Mouse (Mus musculus) lung, adult 18-20 months (tissue): ENCODE measurements around the gene Katnb1.

Experiments
- DNase-seq, 2 experiments: peaks; one replicate each; pipeline ENCODE4 v3.0.0; 2022; ENCODE audit warnings: mixed read lengths in 2 of 2

Katnb1 gene

GRCm38 (mm10) chr8:95141026-95141425 lies 60.0 kb downstream of the Katnb1 start:
- DNase-seq = peak; percentile 49 to 61

DNA sequence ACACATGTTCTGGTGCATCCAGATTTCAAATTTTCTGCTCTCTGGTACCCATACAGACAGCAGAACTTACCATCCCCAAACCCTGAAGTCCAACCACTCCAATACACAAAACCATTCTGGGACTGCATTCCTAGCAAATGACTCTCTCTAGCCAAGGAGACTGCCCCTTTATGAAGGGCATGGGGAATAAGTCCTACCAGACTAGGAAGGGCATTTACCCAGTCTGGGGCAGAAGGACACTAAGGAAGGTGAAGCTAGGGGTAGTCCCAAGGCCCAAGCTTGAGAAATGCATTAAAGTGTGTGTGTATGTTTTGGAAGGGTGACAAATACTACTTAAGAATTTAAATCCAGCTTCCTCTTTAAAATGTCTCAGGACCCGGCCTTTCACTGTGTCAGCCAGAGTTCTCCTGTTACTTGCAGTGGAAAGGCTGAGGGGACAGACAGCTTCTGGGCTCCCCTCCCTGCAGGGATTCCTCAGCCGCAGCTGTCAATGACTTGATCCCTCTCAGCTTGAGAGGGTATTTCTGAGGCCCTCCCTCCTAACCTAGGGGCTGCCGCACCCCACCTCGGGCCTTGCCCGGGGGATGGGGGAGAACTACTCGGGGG lies 60.6 kb downstream of the Katnb1 start:
- DNase-seq = peak in 1 of 2 experiments; percentile 31

- DNase-seq = peak; percentile 81 to 82
These were observed 61.3 kb downstream of the Katnb1 start for GRCm38 (mm10) chr8:95142075-95142831.

DNA sequence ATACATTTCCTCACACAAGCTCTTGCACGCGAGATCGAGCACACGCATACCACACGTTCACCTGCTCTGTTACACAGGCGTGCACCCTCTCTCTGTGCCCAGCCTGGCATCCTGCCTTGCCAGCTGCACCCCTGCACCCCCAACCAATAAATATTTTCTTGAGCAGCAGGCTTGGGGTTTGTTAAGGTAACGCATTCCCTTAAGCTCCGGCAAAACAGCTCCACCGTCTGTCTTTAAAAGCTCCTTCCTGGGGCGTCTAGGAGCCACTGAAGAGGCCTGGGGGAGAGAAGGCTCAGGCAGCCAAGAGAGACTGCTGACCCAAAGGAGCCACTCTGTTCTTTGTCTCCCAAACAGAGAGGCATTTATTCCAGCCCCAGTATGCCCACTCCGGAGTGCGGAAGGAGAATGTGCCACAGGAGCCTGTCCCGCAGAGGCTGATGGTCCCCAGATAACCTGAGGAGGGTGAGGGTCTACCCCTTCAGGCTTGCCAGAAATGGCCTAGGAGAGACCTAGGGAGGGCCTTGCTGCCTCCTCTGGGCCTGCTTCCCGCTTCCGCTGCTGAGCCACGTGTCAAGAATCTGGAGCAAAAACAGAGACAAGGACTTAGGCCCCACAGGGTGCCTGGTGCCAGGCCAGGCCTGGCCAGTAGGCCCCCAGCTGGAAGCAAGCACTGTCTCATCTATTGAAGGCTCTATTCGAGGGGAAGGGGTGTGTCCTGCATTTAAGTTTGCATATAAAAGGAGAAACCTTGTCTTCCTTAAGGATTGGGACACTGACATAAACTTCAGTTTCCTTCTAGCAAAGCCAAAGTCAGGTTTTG lies 62.2 kb downstream of the Katnb1 start:
- DNase-seq = peak in 1 of 2 experiments; percentile 46

DNA sequence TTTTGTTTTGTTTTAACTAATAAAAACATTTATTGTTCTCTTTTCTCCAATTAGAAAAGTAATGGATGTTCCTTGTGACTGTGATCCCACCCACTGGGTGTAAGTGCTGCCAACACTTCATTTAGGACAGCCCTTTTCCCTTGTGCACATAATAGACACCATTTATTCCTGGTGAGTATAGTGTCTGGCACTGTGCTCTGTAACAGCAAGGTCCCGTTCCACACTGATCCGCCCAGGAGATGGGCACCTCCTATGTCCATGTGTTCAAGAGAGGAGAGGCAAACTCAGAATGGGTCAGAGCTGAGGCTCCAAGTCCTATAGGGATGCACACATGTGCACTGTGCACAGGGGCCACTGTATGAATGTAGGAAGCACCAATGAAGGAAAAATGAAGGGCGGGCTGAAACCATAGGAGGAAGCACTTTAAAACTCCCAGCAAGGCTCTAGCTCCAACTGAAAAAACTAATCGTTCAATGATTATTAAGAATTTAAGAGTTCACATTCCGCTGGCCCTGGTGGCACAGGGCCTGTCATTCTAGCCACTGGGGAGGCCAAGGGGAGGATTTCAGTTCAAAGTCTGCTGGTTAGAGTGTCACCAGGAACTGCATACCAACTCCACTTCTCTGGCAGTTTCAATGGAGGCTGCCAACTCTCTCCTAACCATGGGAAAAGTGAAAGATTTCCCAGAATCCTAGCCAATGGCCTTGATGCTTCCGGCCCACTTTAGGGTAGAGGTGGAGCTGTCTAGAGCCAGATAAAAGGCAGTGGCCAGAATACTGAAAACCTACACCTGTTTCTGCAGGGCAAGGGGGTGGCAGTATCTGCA lies 63.0 kb downstream of the Katnb1 start:
- DNase-seq = peak; percentile 41 to 53

DNA sequence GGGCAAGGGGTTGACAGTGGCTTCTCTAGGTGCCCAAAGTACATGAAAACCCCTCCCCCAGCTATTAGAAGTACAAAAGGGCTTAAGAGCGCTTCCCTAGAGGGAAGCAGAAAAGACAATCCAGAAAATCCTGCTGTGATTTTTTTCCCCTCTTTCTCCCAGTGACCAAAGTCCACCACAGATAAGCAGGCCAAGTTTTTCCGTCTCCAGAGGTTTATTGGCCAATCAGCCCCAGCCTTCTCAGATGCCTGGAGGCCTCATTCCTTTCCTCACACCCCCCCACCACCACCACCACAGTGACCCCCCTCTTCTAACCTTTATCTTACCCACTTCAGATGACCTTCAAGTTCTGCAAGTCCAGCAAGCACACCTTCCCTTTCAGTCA lies 63.6 kb downstream of the Katnb1 start:
- DNase-seq = no peak

DNA sequence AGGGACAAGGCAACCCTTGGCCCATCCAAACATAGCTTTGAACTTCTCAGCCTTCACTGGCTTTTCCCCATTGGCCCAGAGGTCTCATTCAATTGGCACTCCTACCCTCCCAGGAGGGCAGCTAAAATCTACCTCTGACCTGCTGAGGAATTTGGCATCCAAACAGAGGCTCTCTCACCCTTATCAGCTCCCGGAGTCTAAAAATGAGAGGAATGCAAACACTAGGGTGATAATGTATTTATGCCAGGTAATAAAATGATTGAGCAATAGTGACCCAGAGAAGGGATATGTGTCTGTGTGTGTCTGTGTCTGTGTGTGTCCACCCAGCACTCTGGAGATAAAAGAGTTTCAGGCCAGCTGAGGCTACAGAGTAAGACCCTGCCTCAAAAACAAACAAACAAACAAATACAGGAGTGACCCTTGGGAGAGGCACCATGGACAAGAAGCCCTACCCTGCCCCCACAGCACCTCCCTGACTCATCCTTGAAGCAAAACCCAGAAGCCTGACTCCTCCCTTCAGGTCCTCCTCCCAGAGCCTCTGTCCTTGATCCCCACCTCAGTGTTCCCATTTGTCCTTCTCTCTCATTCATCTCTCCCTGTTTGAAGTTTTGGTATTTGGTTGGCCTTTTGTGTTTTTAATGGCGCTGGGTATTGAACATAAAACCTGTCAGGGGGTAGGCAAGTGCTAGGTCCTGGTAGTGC lies 65.2 kb downstream of the Katnb1 start:
- DNase-seq = peak; percentile 68 to 77

DNA sequence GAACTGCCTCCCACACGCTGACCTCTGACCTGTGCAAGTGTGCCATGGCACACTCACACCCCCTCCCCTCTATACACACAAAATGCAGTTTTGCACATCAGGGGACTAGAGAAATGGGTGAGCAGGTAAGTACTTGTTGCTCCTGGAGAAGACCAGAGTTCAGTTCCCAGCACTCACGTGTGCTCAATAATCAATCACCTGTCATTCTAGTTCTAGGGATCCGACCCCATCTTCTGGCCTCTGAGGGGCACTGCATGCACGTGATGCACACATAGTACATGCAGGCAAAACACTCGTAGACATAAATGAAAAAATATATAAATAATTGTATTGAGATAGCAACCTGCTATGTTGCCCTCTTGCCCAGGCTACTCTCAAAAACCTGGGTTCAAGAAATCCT lies 65.9 kb downstream of the Katnb1 start:
- no peak for DNase-seq

GRCm38 (mm10) chr8:95149426-95149825 lies 68.4 kb downstream of the Katnb1 start:
- no peak for DNase-seq

- DNase-seq = no peak
These were observed 69.6 kb downstream of the Katnb1 start for GRCm38 (mm10) chr8:95150608-95151007.
